Mouse (Mus musculus): Measurements from ENCODE around the gene Mef2c.

Gene Mef2c

DNA sequence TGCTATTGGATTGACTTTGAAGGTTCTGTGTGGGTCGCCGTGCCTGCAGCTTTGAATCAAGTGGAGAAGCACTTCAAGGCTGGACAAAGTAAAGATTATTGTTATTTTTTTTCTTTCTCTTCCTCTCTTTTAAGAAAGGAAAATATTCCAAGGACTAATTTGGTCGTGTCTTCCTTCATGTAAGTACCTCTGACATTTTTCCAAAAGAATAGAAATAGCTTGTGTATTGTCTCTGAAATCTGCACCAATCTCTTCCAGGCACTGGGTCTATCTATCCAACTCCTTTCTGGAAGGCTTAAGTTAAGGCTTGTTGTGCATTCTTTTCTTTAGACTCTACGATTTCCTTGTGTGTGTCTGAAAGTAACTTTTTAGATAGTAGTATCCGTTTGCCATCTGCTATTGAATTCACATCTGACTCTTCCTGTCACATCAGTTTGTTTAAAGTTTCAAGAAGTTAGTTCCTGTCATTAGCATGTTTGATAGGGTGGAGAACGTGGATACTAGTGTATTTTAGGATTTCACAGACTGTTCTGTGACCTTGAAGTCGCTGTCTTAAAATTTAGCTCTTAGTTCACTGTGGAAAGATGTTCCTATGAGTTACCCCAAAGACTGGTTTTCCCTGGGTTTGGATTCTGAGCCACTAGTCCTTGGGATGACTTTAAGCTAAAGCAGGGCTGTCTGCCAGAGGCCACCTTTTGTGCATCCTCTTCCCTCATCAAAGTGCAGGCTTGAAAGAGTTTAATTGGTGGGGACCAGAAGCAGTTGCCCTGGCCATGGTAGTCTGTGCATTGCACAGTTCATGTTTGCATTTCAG, 21.3 kb downstream of the Mef2c start:
- no peak for DNase-seq

DNA sequence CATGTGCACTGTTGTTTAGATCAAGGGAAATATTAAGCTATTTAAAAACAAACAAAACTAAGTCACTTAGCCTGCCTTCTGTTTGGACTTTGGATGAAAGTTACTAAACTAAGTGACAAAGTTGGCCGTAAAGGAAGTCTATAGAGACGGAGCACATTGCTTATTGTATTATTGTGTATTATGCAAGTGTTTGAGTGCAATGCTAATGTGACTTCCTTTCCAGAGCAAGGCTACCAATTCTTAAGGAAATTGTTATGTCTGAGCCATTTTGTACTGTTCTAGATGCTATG, 21.8 kb downstream of the Mef2c start:
- no peak for DNase-seq

DNA sequence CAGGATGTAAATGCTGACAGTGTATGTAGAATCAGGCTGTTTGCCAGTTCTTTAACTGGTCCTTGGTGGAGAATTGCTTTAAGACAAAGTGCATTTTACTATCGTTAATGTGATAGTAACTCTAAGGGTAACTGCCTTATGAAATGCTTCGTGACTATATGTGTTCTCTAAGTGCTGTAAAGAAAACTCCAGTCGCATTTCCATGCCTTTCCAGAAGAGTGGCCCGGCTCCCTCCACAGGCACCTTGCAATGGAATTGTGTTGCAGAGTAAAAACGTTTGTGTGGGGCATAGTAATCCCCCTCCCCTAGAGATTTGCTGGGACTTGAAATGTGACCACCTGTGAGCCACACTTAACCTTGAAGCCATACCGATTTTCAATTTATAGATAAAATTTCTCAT, 22.2 kb downstream of the Mef2c start:
- DNase-seq = no peak

DNA sequence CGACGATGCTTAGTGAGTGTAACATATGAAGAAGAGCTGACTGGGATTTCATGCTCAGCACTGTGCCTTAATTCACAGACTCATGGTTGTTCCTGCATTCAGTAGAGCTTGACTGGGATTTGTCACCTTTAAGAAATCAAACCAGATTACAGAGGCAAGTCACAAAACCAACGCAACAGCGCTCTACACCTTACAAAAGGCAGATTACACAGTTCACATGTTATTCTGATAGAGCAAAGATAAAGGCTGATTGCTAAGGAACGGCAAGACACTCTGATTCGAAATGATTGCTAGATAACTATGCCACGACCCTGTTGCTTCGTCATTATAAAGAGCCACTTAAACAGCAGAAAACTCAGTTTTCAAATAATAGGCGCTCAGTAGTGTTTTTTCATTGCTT, 24.1 kb downstream of the Mef2c start:
- no peak for DNase-seq

DNA sequence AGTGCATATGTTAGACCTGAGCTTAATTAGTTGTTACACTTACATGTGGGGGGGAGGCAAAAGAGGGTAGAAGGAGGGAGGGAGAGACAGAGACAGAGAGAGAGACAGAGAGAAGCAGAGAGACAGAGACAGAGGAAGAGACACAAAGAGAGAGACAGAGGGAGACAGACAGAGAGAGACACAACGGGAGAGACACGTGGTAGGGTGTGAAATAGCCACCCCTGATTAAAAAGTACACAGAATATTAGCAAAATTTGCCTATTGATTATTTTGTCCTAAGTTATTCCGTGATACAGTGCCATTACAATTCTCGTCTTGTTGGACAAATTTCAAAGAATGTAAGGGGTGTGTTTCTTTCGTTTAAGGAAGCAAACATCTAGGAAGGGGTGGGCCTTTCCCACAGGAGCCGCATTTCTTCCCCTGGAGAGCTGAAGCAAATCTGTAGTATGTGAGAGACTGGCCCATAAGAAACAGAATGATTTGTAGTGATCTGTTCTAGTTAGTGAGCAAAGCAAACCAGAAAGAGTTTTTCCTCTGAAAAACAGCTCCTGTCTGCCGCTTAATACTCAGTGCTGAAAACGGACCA, 26.0 kb downstream of the Mef2c start:
- DNase-seq = no peak

DNA sequence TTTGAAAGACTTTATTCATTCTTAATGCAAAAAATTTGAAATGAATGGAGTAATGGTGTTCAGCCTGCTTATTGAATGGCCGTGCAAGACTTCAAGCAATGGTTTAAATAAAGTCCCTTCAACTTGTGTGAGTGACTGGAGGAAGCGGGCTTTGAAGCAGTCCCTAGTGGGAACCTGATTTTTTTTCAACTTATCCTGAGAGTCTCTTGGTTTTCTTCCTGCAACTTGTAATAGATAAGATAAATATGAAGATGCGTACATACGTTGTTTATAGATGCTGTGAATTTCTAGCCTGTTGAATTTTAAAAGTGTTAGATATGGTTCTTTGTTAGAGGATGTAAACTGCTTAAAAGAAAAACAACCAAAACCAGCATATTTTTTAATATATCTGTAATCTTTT, 27.1 kb downstream of the Mef2c start:
- no peak for DNase-seq

DNA sequence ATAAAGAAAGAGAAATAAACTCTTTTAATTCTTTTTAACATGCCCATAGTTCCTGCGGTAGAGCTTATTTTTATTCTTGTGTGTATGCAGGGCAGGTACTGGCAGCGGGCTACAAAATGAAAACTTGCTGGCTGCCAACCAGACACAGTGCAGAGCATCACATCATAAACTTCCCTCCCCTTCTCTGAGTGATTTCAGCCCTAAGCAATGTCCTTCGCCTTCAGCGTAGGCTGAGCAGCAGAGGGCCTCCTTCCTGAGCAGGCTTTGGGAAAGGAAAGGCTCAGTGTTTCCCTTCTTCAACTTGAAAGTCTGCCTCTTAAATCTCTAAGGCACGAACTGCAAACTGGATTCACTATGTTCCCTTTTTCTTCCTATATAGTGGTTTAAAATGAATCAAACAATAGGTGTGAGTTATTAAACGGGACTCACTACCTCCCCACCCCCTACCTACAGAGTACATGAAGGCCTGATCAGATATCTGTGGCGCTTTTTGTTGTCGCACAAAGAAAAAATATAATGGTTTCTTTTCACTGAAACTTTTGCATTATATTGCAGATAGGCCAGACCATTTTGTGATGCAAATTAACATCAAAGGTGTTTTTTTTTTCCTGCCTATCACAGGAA, 28.2 kb downstream of the Mef2c start:
- no peak for DNase-seq

DNA sequence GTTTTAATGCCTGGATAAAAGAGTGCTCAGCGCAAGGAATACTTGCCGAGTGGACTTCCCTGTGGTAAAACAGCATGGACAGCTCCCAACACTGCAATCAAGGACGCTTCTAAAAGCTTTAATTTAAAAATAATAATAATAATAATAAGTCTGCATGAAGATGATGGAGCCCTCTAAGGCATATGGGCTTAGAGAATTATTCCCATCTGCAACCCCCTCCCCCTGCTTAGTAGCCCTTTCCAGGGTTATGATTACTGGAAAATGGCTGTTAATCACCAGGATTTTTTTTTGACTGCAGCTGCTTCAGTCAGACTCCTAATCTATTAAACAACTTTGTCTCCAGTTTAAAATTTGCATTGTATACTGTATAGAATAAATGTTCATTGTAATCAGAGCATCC, 32.5 kb downstream of the Mef2c start:
- no peak for DNase-seq

DNA sequence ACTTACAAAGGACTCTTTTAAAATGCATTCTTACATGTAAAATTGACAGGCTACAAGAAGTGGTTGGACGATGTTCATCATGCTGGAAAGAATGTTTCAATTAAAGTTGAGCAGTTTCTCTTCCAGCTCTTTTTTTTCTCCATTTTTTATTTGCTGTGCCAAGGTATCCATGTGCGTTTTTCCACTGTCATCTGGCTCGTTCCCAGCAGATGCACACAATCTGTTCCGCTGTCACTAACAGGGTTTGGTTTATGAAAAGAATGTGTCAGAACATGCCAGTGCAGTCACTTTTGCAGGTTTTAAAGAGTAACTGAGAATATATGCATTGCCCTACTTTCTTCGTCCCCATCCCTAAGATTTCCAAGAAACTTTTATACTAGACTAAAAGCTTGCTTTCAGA, 33.3 kb downstream of the Mef2c start:
- DNase-seq = no peak

DNA sequence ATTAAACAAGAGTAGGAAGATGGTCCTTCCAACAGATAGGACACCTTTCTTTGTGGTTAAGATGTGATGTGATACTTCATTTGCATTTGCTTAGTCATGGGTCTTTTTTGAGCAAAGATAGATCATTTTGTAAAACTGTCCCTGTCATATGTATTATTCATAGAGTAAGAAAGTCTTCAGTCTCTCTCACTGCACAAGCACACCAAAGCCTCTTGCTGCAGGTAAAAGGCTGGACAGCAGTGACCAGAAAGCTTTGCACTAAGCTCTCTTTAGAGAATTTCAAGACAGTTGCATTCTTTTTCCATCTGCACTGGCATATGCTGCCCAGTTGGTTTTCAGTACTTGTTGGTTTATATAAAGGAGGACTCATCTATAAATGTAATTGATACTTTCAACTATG, 36.1 kb downstream of the Mef2c start:
- DNase-seq = no peak

DNA sequence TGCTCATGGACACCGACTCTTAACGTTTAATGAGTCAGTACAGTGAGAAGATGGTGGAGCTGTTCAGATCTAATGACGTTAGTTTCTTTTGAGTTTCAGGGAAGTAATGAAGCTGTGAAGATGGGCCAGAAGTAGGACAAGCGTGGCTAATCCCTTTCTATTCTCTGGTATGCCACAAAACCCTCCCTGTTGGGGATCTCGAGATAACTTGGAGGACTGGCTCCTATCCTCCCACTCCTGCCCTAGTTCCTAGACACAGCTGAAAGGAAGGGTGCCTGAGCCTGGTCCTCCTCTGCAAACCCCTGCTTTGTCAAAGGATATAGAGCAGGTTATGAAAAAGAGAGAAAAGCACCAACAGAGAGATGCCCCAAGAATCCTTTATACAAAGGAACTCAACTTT, 38.8 kb downstream of the Mef2c start:
- no peak for DNase-seq

DNA sequence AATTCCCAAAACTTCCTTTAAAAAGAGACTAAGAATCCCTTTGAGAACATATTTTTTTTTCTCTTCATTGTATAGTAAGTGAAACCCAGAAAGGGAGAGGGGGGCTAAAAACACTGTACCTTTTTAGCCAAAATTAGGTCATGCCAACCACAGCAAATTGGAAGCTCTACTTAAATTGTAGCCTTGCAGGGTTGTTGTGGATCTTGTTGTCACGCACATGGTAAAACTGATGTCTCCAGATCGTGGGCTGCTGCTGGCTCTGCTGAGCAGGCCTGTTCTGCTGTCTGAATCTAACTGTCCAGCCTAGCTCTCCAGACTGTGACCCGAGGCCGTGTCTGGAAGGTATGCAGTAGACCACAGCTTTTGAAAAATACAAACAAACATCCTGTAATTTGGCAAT, 40.9 kb downstream of the Mef2c start:
- DNase-seq = no peak

DNA sequence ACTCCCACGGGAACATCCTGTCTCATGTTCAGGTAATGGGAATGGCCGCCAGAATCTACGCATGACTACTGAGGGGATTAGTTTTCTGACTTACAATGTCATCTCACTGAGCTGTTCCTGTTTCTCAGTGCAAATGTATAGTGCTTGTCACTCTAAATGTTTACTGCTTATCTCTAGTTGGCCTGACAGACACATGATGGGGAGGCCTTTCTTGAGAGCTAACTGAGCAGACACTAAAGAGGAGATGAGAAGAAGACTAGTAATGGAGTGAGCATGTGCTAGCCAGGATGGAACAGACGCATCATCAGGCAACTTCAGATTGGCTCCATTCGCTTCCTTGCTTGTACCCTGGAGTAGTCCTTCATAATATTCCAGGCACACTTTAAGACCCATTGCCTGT, 43.0 kb downstream of the Mef2c start:
- no peak for DNase-seq

DNA sequence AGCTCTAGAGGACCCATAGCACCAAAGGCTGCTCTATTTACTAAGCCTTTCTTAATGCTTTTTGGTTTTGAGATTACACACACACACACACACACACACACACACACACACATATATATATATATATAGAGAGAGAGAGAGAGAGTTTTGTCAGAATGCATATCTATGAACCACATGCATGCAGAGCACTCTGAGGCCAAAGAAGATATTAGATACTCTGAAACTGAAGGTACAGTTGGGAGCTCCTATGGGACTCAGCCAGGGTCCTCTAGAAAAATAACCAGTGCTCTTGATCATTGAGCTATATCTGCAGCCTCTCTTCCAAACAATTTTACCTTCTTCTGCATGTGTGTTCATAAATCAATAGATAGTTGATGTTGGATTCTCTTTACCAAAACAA, 47.4 kb downstream of the Mef2c start:
- DNase-seq = no peak

DNA sequence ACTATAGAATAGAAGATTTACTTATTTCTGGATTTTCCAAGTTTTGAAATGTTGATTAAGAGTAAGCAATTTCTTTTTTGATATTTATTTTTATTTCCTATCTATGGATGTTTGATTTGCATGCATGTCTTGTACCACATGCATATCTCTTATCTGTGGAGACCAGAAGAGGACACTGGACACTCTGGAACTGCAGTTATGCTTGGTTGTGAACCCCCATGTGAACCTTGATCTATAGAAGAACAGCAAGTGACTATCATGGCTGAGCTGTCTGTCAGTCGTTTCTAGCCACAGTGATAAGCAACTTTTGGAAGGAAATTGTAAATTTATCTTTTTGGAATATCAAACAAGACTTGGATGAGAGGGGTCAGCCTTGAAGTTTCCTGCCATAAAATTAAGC, 48.2 kb downstream of the Mef2c start:
- DNase-seq = no peak

DNA sequence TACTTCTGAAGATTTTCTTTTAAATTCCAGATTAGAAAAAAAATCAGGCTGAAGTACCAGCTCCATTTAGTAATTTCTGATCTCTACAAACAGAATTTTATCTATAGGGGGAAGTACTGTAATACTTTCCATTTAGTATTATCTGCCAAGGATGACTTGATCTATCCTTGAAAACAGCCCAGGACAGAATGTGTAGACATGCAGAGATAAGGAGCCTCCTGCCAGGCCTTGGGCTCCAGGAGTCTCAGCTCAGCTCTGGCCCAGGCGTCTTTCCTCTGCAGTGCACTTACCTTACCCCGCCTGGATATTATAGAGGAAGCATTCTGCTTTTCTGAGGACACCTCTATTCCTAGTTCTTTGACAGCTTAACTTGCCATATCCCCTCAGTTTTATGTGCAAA, 59.4 kb downstream of the Mef2c start:
- no peak for DNase-seq

DNA sequence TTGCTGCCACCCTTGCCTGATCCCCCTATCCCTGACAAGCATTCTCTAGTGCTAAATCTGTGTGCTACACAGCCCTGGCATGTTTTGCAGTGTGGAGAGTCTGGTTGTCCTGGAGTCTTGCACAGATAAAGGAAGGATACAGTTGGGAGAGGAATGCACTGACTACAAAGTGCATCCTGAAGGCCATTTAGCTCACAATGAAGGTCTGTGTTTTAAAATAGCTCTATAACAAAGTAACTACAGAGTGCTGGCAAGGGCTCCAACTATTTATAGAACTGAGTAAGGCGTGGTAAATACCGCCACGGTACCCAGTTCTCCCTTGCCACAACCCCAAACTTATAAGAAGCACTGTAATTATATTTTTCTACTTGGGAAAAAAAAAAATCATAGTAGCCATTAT, 61.9 kb downstream of the Mef2c start:
- no peak for DNase-seq

DNA sequence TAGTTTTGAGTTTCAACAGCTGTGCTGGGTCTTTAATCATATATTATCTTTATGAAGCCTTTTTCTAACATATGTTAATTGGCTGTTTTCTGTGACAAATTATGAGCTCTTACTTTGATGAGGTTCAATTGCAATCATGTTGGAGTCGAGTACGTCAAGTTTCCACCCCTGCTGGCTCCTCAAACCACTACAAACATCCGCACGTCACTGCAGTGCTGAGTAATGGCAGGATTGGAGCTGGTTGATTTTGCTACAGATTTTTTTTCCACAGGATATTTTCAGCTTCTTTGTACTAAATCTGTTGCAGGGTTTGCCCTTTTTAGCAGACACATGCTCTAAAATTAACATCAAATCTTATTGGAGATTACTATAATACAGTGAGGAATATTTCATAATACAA, 62.3 kb downstream of the Mef2c start:
- DNase-seq = peak in 1 of 2 experiments; percentile 6

DNA sequence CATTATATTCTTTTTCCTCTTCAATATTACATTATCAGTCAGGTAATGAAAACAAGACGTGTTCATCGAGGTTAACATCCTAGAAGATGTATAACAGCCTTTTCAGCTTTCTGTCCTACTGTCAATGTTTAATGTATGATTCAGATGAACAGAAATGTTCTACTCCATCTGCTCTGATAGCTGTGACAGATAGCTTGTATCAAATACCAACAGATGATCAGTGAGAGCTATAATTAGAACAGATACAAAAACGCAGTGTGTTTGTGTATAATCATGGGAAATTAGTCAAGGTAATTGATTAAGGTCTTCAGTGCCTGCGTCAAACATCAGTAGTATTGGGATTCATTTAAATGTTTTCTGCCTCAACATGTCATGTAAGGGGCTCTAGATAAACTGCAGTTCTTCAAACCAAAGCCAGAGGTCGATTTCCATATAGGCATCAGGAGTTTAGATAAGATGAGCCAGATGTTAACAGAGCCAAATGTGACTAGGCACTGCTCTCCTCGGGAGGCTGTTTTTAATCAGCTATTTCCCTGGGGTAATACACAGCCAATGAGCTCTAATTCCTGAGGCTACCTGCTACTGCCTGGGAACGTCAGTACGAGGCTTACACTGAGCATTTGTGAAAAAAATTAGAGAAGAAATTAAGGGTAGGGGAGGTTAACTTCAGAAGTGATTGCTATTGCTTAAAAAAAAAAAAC, 63.1 kb downstream of the Mef2c start:
- no peak for DNase-seq

DNA sequence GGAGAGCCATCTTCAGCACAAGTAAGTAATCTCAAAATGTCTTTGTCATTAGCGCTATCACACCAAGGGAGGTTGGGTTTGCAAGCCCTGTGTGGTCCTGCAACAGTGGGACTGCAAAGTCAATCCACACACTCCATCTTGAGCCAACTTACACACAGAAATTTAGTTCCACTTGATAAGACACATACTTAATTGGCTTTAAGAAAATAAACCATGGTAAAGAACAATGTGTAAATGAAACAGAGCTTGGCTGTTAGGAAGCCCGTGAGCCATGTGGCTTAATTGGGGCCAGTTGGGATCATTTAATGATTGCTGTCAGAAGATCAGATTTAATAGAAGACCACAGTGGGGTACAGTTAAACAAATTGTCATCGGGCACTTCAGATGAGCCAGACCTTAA, 63.8 kb downstream of the Mef2c start:
- no peak for DNase-seq

DNA sequence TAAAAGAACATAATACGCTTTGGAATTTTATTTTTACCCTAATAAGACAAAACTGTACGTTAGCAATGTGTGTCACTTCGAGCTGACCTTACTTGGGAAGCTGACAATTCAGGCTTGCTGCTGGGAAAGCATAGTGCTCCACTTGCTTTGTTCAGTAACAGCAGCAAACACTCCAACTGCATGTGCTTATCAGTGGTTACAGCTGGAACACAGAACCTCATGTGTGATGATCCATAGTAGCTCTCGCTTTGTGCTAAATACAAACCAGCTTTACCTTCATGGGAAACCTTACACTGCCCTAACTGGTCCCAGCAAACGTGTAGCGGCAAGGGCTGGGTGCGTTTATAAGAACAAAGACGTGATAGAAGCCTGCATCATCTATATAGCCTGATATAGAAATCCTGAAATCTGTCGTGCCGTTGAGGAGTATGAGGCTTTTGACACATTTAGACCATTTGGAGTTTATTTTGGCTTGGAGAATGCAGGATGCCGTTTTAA, 65.0 kb downstream of the Mef2c start:
- no peak for DNase-seq

DNA sequence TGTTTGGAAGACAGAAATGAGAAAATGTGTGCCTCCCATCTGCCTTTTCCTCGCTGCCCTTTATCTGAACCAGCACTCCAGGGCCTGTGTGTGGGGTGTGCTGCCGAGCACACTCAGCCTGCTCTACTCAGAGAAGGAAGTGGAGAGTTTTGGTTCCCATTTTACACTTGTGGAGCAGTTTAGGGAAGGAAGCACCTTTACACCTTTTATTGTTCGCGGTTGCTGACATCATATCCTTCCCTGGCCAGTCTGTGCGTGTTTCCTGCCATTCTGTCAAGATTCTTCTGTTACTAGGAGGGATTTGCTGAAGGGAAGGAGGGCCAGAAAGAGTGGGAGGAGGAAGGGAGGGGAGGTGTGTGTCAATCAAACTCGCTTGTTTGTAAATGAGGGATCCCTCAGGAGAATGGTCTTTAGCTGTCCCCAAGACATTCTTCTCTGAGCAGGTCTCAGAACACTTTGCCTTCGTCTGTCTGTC, 68.2 kb downstream of the Mef2c start:
- peak; percentile 12 to 14 for DNase-seq

DNA sequence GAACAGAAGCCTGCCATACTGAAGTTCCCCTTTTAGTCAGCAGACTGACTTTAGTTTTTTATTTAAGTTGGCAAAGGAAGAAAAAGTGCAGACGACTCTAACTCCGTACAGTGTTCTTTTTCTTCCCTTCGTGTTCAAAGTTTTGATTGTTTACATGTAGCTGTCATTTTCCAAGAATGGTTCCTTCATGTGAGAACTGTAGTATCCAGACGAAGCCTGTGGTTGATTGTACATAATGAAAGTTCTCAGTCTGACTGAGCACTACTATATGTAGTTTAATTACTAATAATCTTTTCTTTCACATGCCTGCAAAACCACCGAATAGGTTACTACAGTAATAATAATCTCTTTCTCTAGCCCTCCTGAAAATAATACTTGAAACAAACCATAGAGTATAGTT, 68.6 kb downstream of the Mef2c start:
- DNase-seq = no peak

DNA sequence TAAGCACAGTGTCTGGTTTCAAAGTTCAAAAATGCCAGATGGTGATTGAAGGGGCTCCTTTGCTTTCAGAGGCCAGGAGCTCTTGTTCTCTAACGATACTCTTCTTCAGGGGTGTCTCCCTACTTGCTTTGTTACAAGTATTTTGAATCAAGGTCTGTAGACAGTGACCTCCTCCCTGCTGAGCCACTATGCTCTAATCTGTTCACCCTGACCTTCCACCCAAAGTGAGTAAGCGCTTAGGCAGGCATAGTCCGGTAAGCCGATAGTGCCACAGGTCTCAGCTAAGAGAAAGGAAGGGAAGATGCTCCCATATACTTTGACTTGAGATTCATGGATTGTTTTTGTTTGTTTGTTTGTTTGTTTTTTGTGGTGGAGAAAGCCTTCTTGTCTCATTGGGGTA, 69.5 kb downstream of the Mef2c start:
- no peak for DNase-seq
